In genomic region chr11:21570973-21571372, GRCm38 (mm10) we compare ENCODE assay signal across 8 mouse cellular contexts. TPM values are rescaled to one million over a fixed set of nuclear protein-coding genes. Genes with fewer than 3 reads are reported as not detected.
A peak's percentile ranks its signal among the peaks of the same experiment; 100 is the strongest.
DNase-seq lines count a peak whose midpoint lies in the region; ATAC-seq lines count a peak whose summit lies in the region.

No protein-coding gene starts in this region.

- no peaks in the 10 kb centered on the region for H3K36me3 ChIP-seq in forebrain, embryonic 11.5 days (ENCODE audit: control insufficient read depth, insufficient read depth, low read length)
- no peaks in the 10 kb centered on the region for H3K36me3 ChIP-seq in intestine, embryonic 15.5 days
- no peaks in the 10 kb centered on the region for H3K36me3 ChIP-seq in limb, embryonic 11.5 days (ENCODE audit: control insufficient read depth, insufficient read depth, low read length)

- peaks cover 3% of the 10 kb centered on the region for H3K4me1 ChIP-seq in forebrain, embryonic 11.5 days (replicated peaks; ENCODE audit: control insufficient read depth, insufficient read depth, low read length)
- peaks cover 11% of the 10 kb centered on the region for H3K4me1 ChIP-seq in intestine, embryonic 15.5 days (replicated peaks)
- H3K4me1 ChIP-seq in limb, embryonic 11.5 days (ENCODE audit: control insufficient read depth, insufficient read depth, low read length): peaks cover 4% of the 10 kb centered on the region; the same call in 1 of the 2 replicates

- DNase-seq in embryo, embryonic 10.5 days (ENCODE audit: low spot score): peak; percentile 23
- no peak for DNase-seq in embryo, embryonic 9.5 days (ENCODE audit: extremely low spot score)
- peak; percentile 29 for DNase-seq in Muller cell, postnatal 12 days (ENCODE audit: inconsistent ontology term)
- no peak for DNase-seq in forebrain, embryonic 11.5 days (ENCODE audit: low spot score)
- no peak for DNase-seq in limb, embryonic 11.5 days (ENCODE audit: low spot score)
- peak; percentile 29 for DNase-seq in retina, adult 2 months (ENCODE audit: low read depth, low spot score)
- DNase-seq in spleen, adult 12 weeks (ENCODE audit: low spot score): no peak

- WGBS in forebrain, embryonic 11.5 days: 11% methylated on average over 10 of the region's 10 CpGs
- WGBS in intestine, embryonic 15.5 days: 6% methylated on average over 10 of the region's 10 CpGs
- WGBS in limb, embryonic 11.5 days: 11% methylated on average over 10 of the region's 10 CpGs

- no peak overlapping the region for H3K27ac ChIP-seq in forebrain, embryonic 11.5 days (ENCODE audit: low read depth, low read length)
- peak overlapping the region; percentile 80 for H3K27ac ChIP-seq in intestine, embryonic 15.5 days
- no peak overlapping the region for H3K27ac ChIP-seq in limb, embryonic 11.5 days (replicated peaks; ENCODE audit: low read depth, low read length)

- H3K9me3 ChIP-seq in forebrain, embryonic 11.5 days (ENCODE audit: control insufficient read depth, low read length): no peaks in the 10 kb centered on the region
- H3K9me3 ChIP-seq in intestine, embryonic 15.5 days: no peaks in the 10 kb centered on the region
- no peaks in the 10 kb centered on the region for H3K9me3 ChIP-seq in limb, embryonic 11.5 days (ENCODE audit: control insufficient read depth, low read length)

- no peak for ATAC-seq in forebrain, embryonic 11.5 days (replicated peaks; ENCODE audit: low FRiP score)
- no peak for ATAC-seq in intestine, embryonic 15.5 days
- ATAC-seq in limb, embryonic 11.5 days (ENCODE audit: insufficient number of reproducible peaks, low FRiP score, low TSS enrichment, low read depth): no peak

- peak overlapping the region; percentile 55 for H3K4me3 ChIP-seq in forebrain, embryonic 11.5 days (ENCODE audit: low read depth, low read length)
- peak overlapping the region; percentile 71 for H3K4me3 ChIP-seq in intestine, embryonic 15.5 days (replicated peaks)
- H3K4me3 ChIP-seq in limb, embryonic 11.5 days (ENCODE audit: low read depth, low read length): peak overlapping the region; percentile 72

- peak overlapping the region; percentile 59 for H3K4me2 ChIP-seq in forebrain, embryonic 11.5 days (ENCODE audit: low read depth, low read length, severe bottlenecking)
- H3K4me2 ChIP-seq in intestine, embryonic 15.5 days (replicated peaks): peak overlapping the region; percentile 63
- H3K4me2 ChIP-seq in limb, embryonic 11.5 days (ENCODE audit: low read depth, severe bottlenecking): peak overlapping the region; percentile 85

- no peaks in the 10 kb centered on the region for H3K27me3 ChIP-seq in forebrain, embryonic 11.5 days (ENCODE audit: control insufficient read depth, insufficient read depth, low read length)
- H3K27me3 ChIP-seq in intestine, embryonic 15.5 days (replicated peaks): no peaks in the 10 kb centered on the region
- H3K27me3 ChIP-seq in limb, embryonic 11.5 days (ENCODE audit: control insufficient read depth, insufficient read depth, low read length): no peaks in the 10 kb centered on the region

- H3K9ac ChIP-seq in forebrain, embryonic 11.5 days (ENCODE audit: low read length): peak overlapping the region; percentile 69
- peak overlapping the region; percentile 68 for H3K9ac ChIP-seq in intestine, embryonic 15.5 days
- peak overlapping the region; percentile 72 for H3K9ac ChIP-seq in limb, embryonic 11.5 days (ENCODE audit: low read length)

RNA-seq across cellular contexts. Expression of gene Wdpcp, which starts 1.1 kb away (rescaled TPM):
- polyA plus RNA-seq in forebrain, embryonic 11.5 days (2014; fragmentation: Nextera tagmentation; extraction: Ambion mirVana): 11.9 and 12.3 TPM in 2 replicates
- 6.1 and 7.2 TPM in 2 replicates for polyA plus RNA-seq in intestine, embryonic 15.5 days (2015; fragmentation: Nextera tagmentation; extraction: Ambion mirVana)
- polyA plus RNA-seq in limb, embryonic 11.5 days (2014; fragmentation: Nextera tagmentation; extraction: Ambion mirVana): 7.5 and 10.2 TPM in 2 replicates

RNA-seq across cellular contexts. Expression of gene Mdh1, which starts 1.2 kb away (rescaled TPM):
- polyA plus RNA-seq in forebrain, embryonic 11.5 days (2014; fragmentation: Nextera tagmentation; extraction: Ambion mirVana): 397 and 401 TPM in 2 replicates
- 556 and 583 TPM in 2 replicates for polyA plus RNA-seq in intestine, embryonic 15.5 days (2015; fragmentation: Nextera tagmentation; extraction: Ambion mirVana)
- polyA plus RNA-seq in limb, embryonic 11.5 days (2014; fragmentation: Nextera tagmentation; extraction: Ambion mirVana): 415 and 427 TPM in 2 replicates

Comparison
In these comparisons a context has a peak if more than half of its experiments do, and no peak if none do; other contexts are left out.
1. DNase-seq: peak in embryo, embryonic 10.5 days (single experiment), Muller cell, postnatal 12 days (single experiment) and retina, adult 2 months (single experiment); none in embryo, embryonic 9.5 days (single experiment), forebrain, embryonic 11.5 days (single experiment), limb, embryonic 11.5 days (single experiment) and spleen, adult 12 weeks (single experiment).
2. Peak in every context shown above with its lines, with median percentiles within 50 percentile points of each other: H3K4me2 ChIP-seq, H3K4me3 ChIP-seq and H3K9ac ChIP-seq.